Mouse (Mus musculus): ENCODE results near the gene Hpdl. TPM values are rescaled to one million over a fixed set of nuclear protein-coding genes. Genes with fewer than 3 reads are reported as not detected.

The Hpdl gene
- total and polyA plus RNA-seq, 3 experiments, result 0.31 to 1.2 (median 0.59) TPM

DNA sequence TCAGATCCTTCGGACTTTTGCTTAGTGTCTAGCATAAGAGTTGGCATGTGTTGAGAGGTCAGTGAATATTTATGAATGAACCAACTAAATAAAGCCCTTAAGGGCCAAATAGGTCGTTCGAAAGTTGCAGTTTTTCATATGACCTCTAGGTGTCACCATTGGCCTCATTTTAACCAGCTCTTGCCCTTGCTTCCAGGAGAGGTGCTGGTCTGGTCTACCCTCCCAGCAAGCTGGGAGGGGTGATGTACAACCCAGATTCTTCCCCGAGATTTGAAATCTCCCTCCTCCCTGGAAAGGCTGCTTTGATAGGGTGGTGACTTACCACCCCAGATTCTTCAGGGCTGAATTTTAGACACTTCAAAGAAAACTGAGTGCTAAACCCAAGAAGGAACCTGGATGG, 6.3 kb upstream of the Hpdl start (continued):
- no peak for TF ChIP-seq CHD2 (IDR thresholded peaks at IDR 0.05; ENCODE audit: low read length)
- no peak for TF ChIP-seq MAZ (IDR thresholded peaks at IDR 0.05; ENCODE audit: low read depth, low read length)
- TF ChIP-seq TBP (conservative IDR thresholded peaks at IDR 0.05; ENCODE audit: low read depth, low read length), result no peak

DNA sequence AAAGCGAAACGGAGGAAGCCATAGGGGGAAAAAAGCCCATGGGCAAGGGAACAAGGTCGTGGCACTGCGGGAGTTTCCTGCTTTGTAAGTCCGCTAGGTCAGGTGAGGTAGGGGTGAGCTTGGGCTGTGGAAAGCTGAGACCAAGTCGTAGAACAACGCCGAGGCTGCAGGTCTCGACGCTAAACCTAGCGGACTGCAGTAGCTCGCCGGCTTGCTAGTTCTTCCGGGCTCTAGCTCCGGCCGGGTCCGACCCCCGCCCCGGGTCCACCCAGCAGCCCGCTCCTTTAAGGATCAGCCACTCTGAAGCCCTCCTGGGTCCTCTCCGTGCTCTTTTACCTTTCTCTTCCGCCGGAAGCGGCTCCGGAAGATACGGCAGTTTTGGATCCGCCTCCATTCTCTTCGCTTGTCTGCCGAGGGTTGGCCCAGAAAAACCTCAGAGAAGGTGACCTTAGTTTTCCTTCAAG, 3.1 kb upstream of the Hpdl start:
- H3K4me2 ChIP-seq (ENCODE audit: insufficient read depth, low read depth, poor library complexity, severe bottlenecking), result peak overlapping the region; percentile 84
- no peaks in the 10 kb centered on the region for H3K27me3 ChIP-seq (replicated peaks)
- peak overlapping the region; percentile 21; the same call in 1 of the 2 replicates for H3K27ac ChIP-seq (ENCODE audit: insufficient read depth, low read depth)
- in situ Hi-C loops (cut with MboI; ENCODE audit: low pct_ligation_motif_present, low pct_unique_long_range_greater_than_20kb, low sequenced_read_pairs) (loop anchor here (5.0 to 25.0 kb wide), 3 partner anchors 168 to 662 kb away; partner anchors contain the start of genes 1700042G07Rik, Gm49337, Lurap1 and Tspan1), dilution Hi-C loops (cut with MboI; ENCODE audit: extremely low pct_ligation_motif_present, extremely low pct_unique_long_range_greater_than_20kb, low sequenced_read_pairs) (no loop called here)
- peak overlapping the region; percentile 79 for H3K9ac ChIP-seq (ENCODE audit: insufficient read depth, low read depth)
- DNase-seq (ENCODE audit: extremely low read depth), result peak; percentile 86
- H3K9me3 ChIP-seq (replicated peaks; ENCODE audit: low read length), result no peaks in the 10 kb centered on the region
- peaks cover 0 to 12% of the 10 kb centered on the region in 2 experiments for H3K36me3 ChIP-seq (replicated peaks in 1 of 2; ENCODE audit: control insufficient read depth in 1 of 2, insufficient read depth in 1 of 2, low read length in 1 of 2)
- no peaks in the 10 kb centered on the region for H3K79me2 ChIP-seq (replicated peaks; ENCODE audit: control insufficient read depth, extremely low read depth, insufficient read depth, poor library complexity, severe bottlenecking)
- H3K4me3 ChIP-seq (replicated peaks in 1 of 3; ENCODE audit: low read depth in 2 of 3, low read length in 2 of 3, poor library complexity in 1 of 3), result peak overlapping the region; percentile 75 to 81 (median 80)
- H3K4me1 ChIP-seq (ENCODE audit: control insufficient read depth in 1 of 2, insufficient read depth in 2 of 2), result peaks cover 4 to 18% of the 10 kb centered on the region in 2 experiments
- TF ChIP-seq NRF1 (IDR thresholded peaks at IDR 0.05; ENCODE audit: low read depth, low read length) (no peak), E2F4 (IDR thresholded peaks at IDR 0.05; ENCODE audit: insufficient replicate concordance, low read depth, low read length) (no peak), SMC3 (IDR thresholded peaks at IDR 0.05; ENCODE audit: low read depth, low read length) (no peak), BHLHE40 (IDR thresholded peaks at IDR 0.05; ENCODE audit: low read depth, low read length) (peak; percentile 48; the same call in 1 of the 2 replicates), SIN3A (IDR thresholded peaks at IDR 0.05; ENCODE audit: low read length) (peak; percentile 71; the same call in 1 of the 2 replicates), POLR2AphosphoS2 (IDR thresholded peaks at IDR 0.05; ENCODE audit: low read depth, low read length) (peak; percentile 81; the same call in 1 of the 2 replicates), RCOR1 (conservative IDR thresholded peaks at IDR 0.05; ENCODE audit: low read depth, low read length) (no peak), CHD1 (IDR thresholded peaks at IDR 0.05; ENCODE audit: low read depth, low read length) (no peak), KAT2A (IDR thresholded peaks at IDR 0.05; ENCODE audit: insufficient replicate concordance, low read length) (0 out of 2 replicates have a peak, but pooled peaks have one; percentile 43), JUND (conservative IDR thresholded peaks at IDR 0.05; ENCODE audit: low read depth, low read length) (no peak), TCF12 (IDR thresholded peaks at IDR 0.05; ENCODE audit: low read depth, low read length) (peak; percentile 79; the same call in 1 of the 2 replicates), TBP (conservative IDR thresholded peaks at IDR 0.05; ENCODE audit: low read depth, low read length) (peak; percentile 88), NELFE (IDR thresholded peaks at IDR 0.05; ENCODE audit: low read depth, low read length) (peak; percentile 94), MAZ (IDR thresholded peaks at IDR 0.05; ENCODE audit: low read depth, low read length) (no peak), ZMIZ1 (IDR thresholded peaks at IDR 0.05; ENCODE audit: low read depth, low read length) (peak; percentile 84), MXI1 (IDR thresholded peaks at IDR 0.05; ENCODE audit: low read depth, low read length) (peak; percentile 76), CTCF (conservative IDR thresholded peaks at IDR 0.05 in 1 of 2, IDR thresholded peaks at IDR 0.05 in 1 of 2; ENCODE audit: low read depth in 2 of 2, low read length in 2 of 2) (no peak), RAD21 (IDR thresholded peaks at IDR 0.05; ENCODE audit: low read depth, low read length) (no peak), GABPA (IDR thresholded peaks at IDR 0.05; ENCODE audit: insufficient replicate concordance, low read depth, low read length) (no peak), MEF2A (IDR thresholded peaks at IDR 0.05; ENCODE audit: borderline replicate concordance, low read depth, low read length) (0 out of 2 replicates have a peak, but pooled peaks have one; percentile 37), USF1 (IDR thresholded peaks at IDR 0.05; ENCODE audit: low read depth, low read length) (no peak), ZC3H11A (IDR thresholded peaks at IDR 0.05; ENCODE audit: low read depth, low read length) (no peak), UBTF (IDR thresholded peaks at IDR 0.05; ENCODE audit: low read depth, low read length) (0 out of 2 replicates have a peak, but pooled peaks have one; percentile 66), ZNF384 (IDR thresholded peaks at IDR 0.05; ENCODE audit: low read depth, low read length) (no peak), EP300 (IDR thresholded peaks at IDR 0.05; ENCODE audit: low read length) (no peak), MYC (IDR thresholded peaks at IDR 0.05; ENCODE audit: low read depth, low read length) (no peak), MAX (IDR thresholded peaks at IDR 0.05; ENCODE audit: low read length) (no peak), MAFK (IDR thresholded peaks at IDR 0.05; ENCODE audit: insufficient replicate concordance, low read length) (no peak), CHD2 (IDR thresholded peaks at IDR 0.05; ENCODE audit: low read length) (no peak), ELF1 (IDR thresholded peaks at IDR 0.05; ENCODE audit: low read depth, low read length) (peak; percentile 73), USF2 (conservative IDR thresholded peaks at IDR 0.05; ENCODE audit: low read depth, low read length) (no peak), POLR2A (IDR thresholded peaks at IDR 0.05; ENCODE audit: low read depth, low read length) (peak; percentile 95), ZKSCAN1 (IDR thresholded peaks at IDR 0.05; ENCODE audit: borderline replicate concordance, low read depth, low read length) (no peak), HCFC1 (IDR thresholded peaks at IDR 0.05; ENCODE audit: low read depth, low read length) (peak; percentile 77), JUN (IDR thresholded peaks at IDR 0.05; ENCODE audit: insufficient read depth, low read depth, low read length) (no peak), PAX5 (IDR thresholded peaks at IDR 0.05; ENCODE audit: low read length) (no peak), ETS1 (conservative IDR thresholded peaks at IDR 0.05; ENCODE audit: low read depth, low read length) (no peak)
